Comparison of ENCODE assay signal across 8 mouse cellular contexts in the genomic region with DNA sequence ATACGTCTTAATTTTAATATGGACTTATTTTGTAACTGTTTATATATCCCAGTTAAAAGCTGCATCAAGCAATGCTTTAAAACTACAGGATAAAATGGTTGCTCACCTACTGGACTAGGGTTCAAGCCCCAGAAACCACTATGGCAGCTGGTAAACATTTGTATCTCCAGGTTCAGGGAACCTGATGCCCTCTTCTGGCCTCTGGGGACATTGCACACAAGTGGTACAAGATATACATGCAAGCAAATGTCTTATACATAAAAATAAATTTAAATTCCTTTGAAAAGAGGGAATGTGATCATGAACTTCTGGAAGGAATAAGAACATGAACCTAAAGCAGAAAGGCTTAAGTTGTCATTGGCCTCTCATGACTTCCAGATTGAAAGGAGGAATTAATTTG.
DNase-seq lines count a peak whose midpoint lies in the region; ATAC-seq and TF ChIP-seq lines count a peak whose summit lies in the region.
"Had no signal": no experiment of that assay in that cellular context is flagged by ENCODE, and none has a peak within 500 bp of the region (broad histone marks: within the 10 kb centered on the region; RNA-seq: fewer than 3 reads in every experiment).

No protein-coding gene starts in this region.

- TF ChIP-seq RAD21 in CH12.LX (IDR thresholded peaks at IDR 0.05; ENCODE audit: low read depth, low read length) (peak; percentile 55), MEL (IDR thresholded peaks at IDR 0.05; ENCODE audit: low read depth, low read length) (peak; percentile 50)

- H3K4me2 ChIP-seq in CH12.LX (ENCODE audit: insufficient read depth, low read depth, poor library complexity, severe bottlenecking) = no peak overlapping the region
- H3K4me2 ChIP-seq: neural tube, embryonic 13.5 days had no signal

- TF ChIP-seq POLR2A in CH12.LX (IDR thresholded peaks at IDR 0.05; ENCODE audit: low read depth, low read length) (no peak), MEL (IDR thresholded peaks at IDR 0.05; ENCODE audit: control insufficient read depth in 1 of 2, insufficient read depth in 1 of 2, low read depth in 1 of 2, low read length in 2 of 2, poor library complexity in 1 of 2) (no peak)

- in situ Hi-C loops in CH12.LX (cut with MboI; ENCODE audit: low pct_ligation_motif_present, low pct_unique_long_range_greater_than_20kb, low sequenced_read_pairs) = no loop called here

- TF ChIP-seq CTCF in CH12.LX (conservative IDR thresholded peaks at IDR 0.05 in 1 of 2, IDR thresholded peaks at IDR 0.05 in 1 of 2; ENCODE audit: low read depth in 2 of 2, low read length in 2 of 2) (peak; percentile 44 to 73; a peak in 3 of 4 replicates), MEL (IDR thresholded peaks at IDR 0.05 in 2 of 3, conservative IDR thresholded peaks at IDR 0.05 in 1 of 3; ENCODE audit: control insufficient read depth in 1 of 3, insufficient read depth in 1 of 3, low read depth in 2 of 3, low read length in 3 of 3, poor library complexity in 1 of 3, severe bottlenecking in 1 of 3) (peak; percentile 33 to 59 (median 53))

- H3K79me2 ChIP-seq in CH12.LX (replicated peaks; ENCODE audit: control insufficient read depth, extremely low read depth, insufficient read depth, poor library complexity, severe bottlenecking) (no peaks in the 10 kb centered on the region), MEL (ENCODE audit: control insufficient read depth, insufficient read depth, low read length, poor library complexity) (no peaks in the 10 kb centered on the region)

- no peak overlapping the region for H3K9ac ChIP-seq in CH12.LX (ENCODE audit: insufficient read depth, low read depth)
- H3K9ac ChIP-seq in MEL (ENCODE audit: control insufficient read depth, low read depth, low read length, poor library complexity, severe bottlenecking) = no peak overlapping the region
- H3K9ac ChIP-seq: neural tube, embryonic 13.5 days had no signal

- H3K27me3 ChIP-seq in CH12.LX (replicated peaks) (no peaks in the 10 kb centered on the region), MEL (ENCODE audit: control insufficient read depth in 1 of 2, insufficient read depth in 2 of 2, low read length in 2 of 2) (no peaks in the 10 kb centered on the region)
- H3K27me3 ChIP-seq: neural tube, embryonic 13.5 days had no signal

- H3K4me3 ChIP-seq in CH12.LX (replicated peaks in 1 of 3; ENCODE audit: low read depth in 2 of 3, low read length in 2 of 3, poor library complexity in 1 of 3) = no peak overlapping the region
- H3K4me3 ChIP-seq in MEL (ENCODE audit: control insufficient read depth in 1 of 2, insufficient read depth in 1 of 2, low read depth in 2 of 2, low read length in 2 of 2) = no peak overlapping the region
- H3K4me3 ChIP-seq: neural tube, embryonic 13.5 days had no signal

- no peaks in the 10 kb centered on the region for H3K36me3 ChIP-seq in CH12.LX (replicated peaks in 1 of 2; ENCODE audit: control insufficient read depth in 1 of 2, insufficient read depth in 1 of 2, low read length in 1 of 2)
- no peaks in the 10 kb centered on the region for H3K36me3 ChIP-seq in MEL (ENCODE audit: control insufficient read depth in 1 of 2, insufficient read depth in 2 of 2, low read length in 2 of 2)
- H3K36me3 ChIP-seq: neural tube, embryonic 13.5 days had no signal

- H3K9me3 ChIP-seq in CH12.LX (replicated peaks; ENCODE audit: low read length) = no peaks in the 10 kb centered on the region
- no peaks in the 10 kb centered on the region for H3K9me3 ChIP-seq in MEL (replicated peaks; ENCODE audit: insufficient read depth, low read length)
- H3K9me3 ChIP-seq: neural tube, embryonic 13.5 days had no signal

- no peak for ATAC-seq in inflammation-experienced regulatory T-cells, adult 6 months

- TF ChIP-seq EP300 in CH12.LX (IDR thresholded peaks at IDR 0.05; ENCODE audit: low read length) (no peak), MEL (IDR thresholded peaks at IDR 0.05; ENCODE audit: low read depth in 1 of 2, low read length in 2 of 2) (no peak)

- dilution Hi-C loops in CH12.LX (cut with MboI; ENCODE audit: extremely low pct_ligation_motif_present, extremely low pct_unique_long_range_greater_than_20kb, low sequenced_read_pairs) = no loop called here

- H3K4me1 ChIP-seq in CH12.LX (ENCODE audit: control insufficient read depth in 1 of 2, insufficient read depth in 2 of 2) = no peaks in the 10 kb centered on the region
- no peaks in the 10 kb centered on the region for H3K4me1 ChIP-seq in MEL (ENCODE audit: control insufficient read depth in 1 of 2, insufficient read depth in 2 of 2, low read length in 2 of 2)
- H3K4me1 ChIP-seq: neural tube, embryonic 13.5 days had no signal

- DNase-seq in kidney, postnatal 25 days = peak; percentile 11 to 24
- no peak for DNase-seq in kidney, postnatal 14 days
- DNase-seq in CH12.LX (ENCODE audit: extremely low read depth) (peak; percentile 54), MEL (ENCODE audit: low read depth, low spot score) (peak; percentile 48)
- DNase-seq in forelimb bud, embryonic 11.5 days (ENCODE audit: low read depth, low spot score) = peak; percentile 23
- no peak for DNase-seq in gastrocnemius, postnatal 25 days

- H3K27ac ChIP-seq in CH12.LX (ENCODE audit: insufficient read depth, low read depth) (no peak overlapping the region), MEL (ENCODE audit: control insufficient read depth, low read depth, low read length) (no peak overlapping the region)
- H3K27ac ChIP-seq: neural tube, embryonic 13.5 days had no signal

TF ChIP-seq in CH12.LX, 34 proteins besides CTCF, POLR2A, EP300 and RAD21:
- peak; percentile 49 for TF ChIP-seq SMC3 (IDR thresholded peaks at IDR 0.05; ENCODE audit: low read depth, low read length)
- no peak for TF ChIP-seq JUND (conservative IDR thresholded peaks at IDR 0.05; ENCODE audit: low read depth, low read length)

TF ChIP-seq in MEL, 35 proteins besides CTCF, POLR2A, EP300 and RAD21:
- TF ChIP-seq BHLHE40 (IDR thresholded peaks at IDR 0.05; ENCODE audit: borderline replicate concordance, low read depth, low read length) = no peak
- TF ChIP-seq ZC3H11A (IDR thresholded peaks at IDR 0.05; ENCODE audit: low read depth, low read length) = peak; percentile 37; the same call in 1 of the 2 replicates
- TF ChIP-seq SMC3 (IDR thresholded peaks at IDR 0.05; ENCODE audit: low read depth, low read length) = peak; percentile 60

Comparison
In these comparisons a context has a peak if more than half of its experiments do, and no peak if none do; other contexts are left out.
1. DNase-seq: peak in kidney, postnatal 25 days (2 of 2), CH12.LX (single experiment), MEL (single experiment) and forelimb bud, embryonic 11.5 days (single experiment); none in kidney, postnatal 14 days (single experiment) and gastrocnemius, postnatal 25 days (single experiment).